Mouse (Mus musculus): ENCODE results near the gene Aven. TPM values are rescaled to one million over a fixed set of nuclear protein-coding genes. Genes with fewer than 3 reads are reported as not detected.
A peak's percentile ranks its signal among the peaks of the same experiment; 100 is the strongest.

Aven gene
- total and polyA plus RNA-seq, 2 experiments from 2014 or later = 2.6 to 5.2 TPM

DNA sequence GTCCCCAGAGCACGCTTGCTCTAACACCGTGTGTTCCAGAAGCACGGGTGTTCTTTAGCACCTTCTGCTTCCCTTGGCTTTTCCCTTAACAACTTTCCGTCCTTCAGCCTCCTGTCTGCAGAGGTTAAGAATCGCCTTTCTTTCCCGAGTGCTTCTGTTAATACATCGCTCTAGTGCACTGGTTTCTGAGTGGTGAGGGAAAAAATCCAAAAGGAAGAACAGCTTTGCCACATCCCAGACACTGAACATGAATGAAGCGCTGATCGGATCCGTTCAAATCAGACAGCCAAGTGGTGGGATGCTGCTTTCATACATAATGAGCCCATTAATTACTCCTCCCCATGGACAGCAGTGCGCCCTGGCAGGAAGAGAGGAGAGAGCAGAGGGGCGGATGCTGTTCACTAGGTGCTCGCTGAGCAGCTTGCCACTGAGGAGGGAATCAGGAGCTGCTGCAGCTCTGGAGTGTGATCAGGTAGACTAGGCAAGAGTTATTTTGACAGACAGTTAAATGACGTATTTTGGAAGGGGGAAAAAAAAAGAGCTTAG is 42.0 kb downstream of the Aven start:
- Histone ChIP-seq H3K9me3 (replicated peaks; ENCODE audit: control insufficient read depth, low read length) (no peaks in the 10 kb centered on the region), H3K4me2 (ENCODE audit: low read depth, low read length) (no peak overlapping the region), H3K27me3 (ENCODE audit: control insufficient read depth, insufficient read depth, low read length) (no peaks in the 10 kb centered on the region), H3K4me1 (ENCODE audit: control insufficient read depth, insufficient read depth) (peaks cover 5% of the 10 kb centered on the region; the same call in 1 of the 2 replicates), H3K9ac (replicated peaks; ENCODE audit: low read depth, low read length) (no peak overlapping the region), H3K27ac (ENCODE audit: low read depth) (no peak overlapping the region), H3K4me3 (ENCODE audit: low read depth, low read length) (no peak overlapping the region), H3K36me3 (replicated peaks; ENCODE audit: control insufficient read depth, insufficient read depth, low read length) (no peaks in the 10 kb centered on the region)
- TF ChIP-seq EP300 (IDR thresholded peaks at IDR 0.05; ENCODE audit: low read depth) (no peak), CTCF (IDR thresholded peaks at IDR 0.05; ENCODE audit: low read depth) (no peak)
- ATAC-seq (ENCODE audit: insufficient read depth, low read depth) (no peak), DNase-seq (ENCODE audit: low spot score) (no peak)
- WGBS = 66% methylated on average over 14 of the region's 14 CpGs

DNA sequence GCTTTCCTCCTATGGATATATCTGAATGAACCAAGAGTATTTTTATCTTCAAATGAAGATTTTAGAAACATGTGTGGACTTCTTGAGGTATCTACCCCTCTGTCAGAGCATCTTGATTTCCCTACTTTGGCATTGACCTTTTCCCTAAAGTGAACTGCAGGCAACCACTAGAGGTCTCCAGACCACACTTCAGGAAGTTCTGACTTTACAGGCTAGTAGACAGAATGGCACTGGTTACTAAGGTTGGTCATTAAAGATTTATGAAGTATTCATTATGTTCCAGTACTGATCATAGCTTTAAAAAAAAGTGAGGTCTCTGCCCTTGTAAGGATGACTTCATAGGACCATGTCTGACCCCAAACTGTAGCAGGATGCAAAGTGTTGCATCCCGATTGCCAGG is 46.0 kb downstream of the Aven start:
- DNase-seq (ENCODE audit: low spot score) (peak; percentile 10), ATAC-seq (ENCODE audit: insufficient read depth, low read depth) (no peak)
- WGBS = 100% methylated on average over 1 of the region's 1 CpGs
- no peaks in the 10 kb centered on the region for H3K36me3 ChIP-seq (replicated peaks; ENCODE audit: control insufficient read depth, insufficient read depth, low read length)
- no peaks in the 10 kb centered on the region for H3K27me3 ChIP-seq (ENCODE audit: control insufficient read depth, insufficient read depth, low read length)
- H3K4me3 ChIP-seq (ENCODE audit: low read depth, low read length) = no peak overlapping the region
- H3K27ac ChIP-seq (ENCODE audit: low read depth) = no peak overlapping the region
- no peak overlapping the region for H3K9ac ChIP-seq (replicated peaks; ENCODE audit: low read depth, low read length)
- TF ChIP-seq CTCF (IDR thresholded peaks at IDR 0.05; ENCODE audit: low read depth) (peak; percentile 71), EP300 (IDR thresholded peaks at IDR 0.05; ENCODE audit: low read depth) (no peak)
- no peaks in the 10 kb centered on the region for H3K9me3 ChIP-seq (replicated peaks; ENCODE audit: control insufficient read depth, low read length)
- peaks cover 5% of the 10 kb centered on the region; the same call in 1 of the 2 replicates for H3K4me1 ChIP-seq (ENCODE audit: control insufficient read depth, insufficient read depth)
- H3K4me2 ChIP-seq (ENCODE audit: low read depth, low read length) = no peak overlapping the region

DNA sequence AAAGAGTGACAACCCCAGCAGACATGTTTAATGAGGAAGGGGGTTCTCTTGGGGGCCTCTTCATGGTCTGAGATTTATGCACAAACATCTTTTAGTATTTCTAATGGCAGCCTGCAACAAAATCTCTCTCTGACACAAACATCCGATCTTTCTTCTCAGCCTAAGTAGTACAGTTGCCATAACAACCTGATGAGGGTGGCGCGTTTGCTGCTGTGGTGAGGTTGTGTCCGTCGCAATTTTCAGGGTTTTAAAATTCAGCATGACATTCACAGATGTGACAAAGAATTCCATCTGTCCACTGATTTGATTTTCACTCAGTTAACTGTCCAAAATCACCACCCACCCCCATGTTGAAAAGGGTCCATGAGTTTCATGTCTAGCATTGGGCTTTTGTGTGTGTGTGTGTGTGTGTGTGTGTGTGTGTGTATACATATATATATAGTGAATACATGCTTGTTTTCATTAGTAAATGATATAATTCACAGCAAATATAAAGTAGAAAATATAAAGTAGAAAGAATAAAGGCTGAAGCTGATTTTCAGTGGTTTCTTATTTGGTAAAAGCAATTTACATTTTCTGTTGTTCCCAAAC is 49.0 kb downstream of the Aven start:
- Histone ChIP-seq H3K4me1 (ENCODE audit: control insufficient read depth, insufficient read depth) (peaks cover 2% of the 10 kb centered on the region; the same call in 1 of the 2 replicates), H3K27ac (ENCODE audit: low read depth) (no peak overlapping the region), H3K9ac (replicated peaks; ENCODE audit: low read depth, low read length) (no peak overlapping the region), H3K27me3 (ENCODE audit: control insufficient read depth, insufficient read depth, low read length) (no peaks in the 10 kb centered on the region), H3K4me3 (ENCODE audit: low read depth, low read length) (no peak overlapping the region), H3K9me3 (replicated peaks; ENCODE audit: control insufficient read depth, low read length) (no peaks in the 10 kb centered on the region), H3K36me3 (replicated peaks; ENCODE audit: control insufficient read depth, insufficient read depth, low read length) (no peaks in the 10 kb centered on the region), H3K4me2 (ENCODE audit: low read depth, low read length) (no peak overlapping the region)
- WGBS = 88% methylated on average over 5 of the region's 5 CpGs
- TF ChIP-seq EP300 (IDR thresholded peaks at IDR 0.05; ENCODE audit: low read depth) (no peak), CTCF (IDR thresholded peaks at IDR 0.05; ENCODE audit: low read depth) (no peak)
- ATAC-seq (ENCODE audit: insufficient read depth, low read depth) (no peak), DNase-seq (ENCODE audit: low spot score) (no peak)

DNA sequence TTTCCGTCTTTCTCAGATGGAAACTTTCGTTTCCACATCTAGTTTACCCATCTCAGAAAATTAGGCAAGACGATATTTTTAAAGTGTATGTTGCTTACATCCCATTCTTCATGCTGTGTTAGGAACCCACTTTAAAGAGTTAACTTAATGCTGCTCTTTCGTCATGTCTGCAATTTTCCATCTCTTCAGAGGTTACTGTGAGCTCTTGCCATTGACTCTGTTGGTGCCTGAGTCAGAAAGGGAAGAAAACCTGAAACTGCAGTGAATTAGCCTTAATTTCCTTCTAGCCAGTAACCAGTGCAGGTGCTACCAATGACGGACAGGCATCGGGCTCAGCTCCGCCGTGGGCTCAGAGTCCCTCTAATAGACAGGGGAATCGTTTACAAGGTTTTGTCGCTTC is 63.8 kb downstream of the Aven start:
- no peak overlapping the region for H3K4me3 ChIP-seq (ENCODE audit: low read depth, low read length)
- WGBS = 89% methylated on average over 10 of the region's 10 CpGs

DNA sequence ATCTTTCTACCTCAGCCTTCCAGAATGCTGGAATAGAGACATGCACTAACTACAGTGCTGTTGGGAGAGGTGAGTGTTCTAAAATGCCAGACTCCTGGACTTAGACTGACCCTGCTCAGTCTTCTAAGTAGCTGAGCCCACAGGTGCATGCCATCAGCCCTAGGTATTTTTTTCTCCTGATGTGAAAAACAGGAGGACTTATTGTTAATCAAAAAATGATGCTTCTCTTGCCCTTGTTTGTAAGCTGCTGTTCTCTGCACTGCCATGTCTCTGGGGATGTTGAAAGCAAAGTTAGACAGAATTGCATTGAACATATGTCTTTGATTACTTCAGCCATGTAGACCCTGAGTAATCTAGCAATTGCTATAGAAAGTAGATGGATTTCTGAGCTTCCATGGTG is 64.7 kb downstream of the Aven start:
- no peak for ATAC-seq (ENCODE audit: insufficient read depth, low read depth)
- DNase-seq (ENCODE audit: low spot score) = no peak
- Histone ChIP-seq H3K27ac (ENCODE audit: low read depth) (no peak overlapping the region), H3K4me1 (ENCODE audit: control insufficient read depth, insufficient read depth) (no peaks in the 10 kb centered on the region), H3K9ac (replicated peaks; ENCODE audit: low read depth, low read length) (no peak overlapping the region), H3K27me3 (ENCODE audit: control insufficient read depth, insufficient read depth, low read length) (no peaks in the 10 kb centered on the region), H3K4me2 (ENCODE audit: low read depth, low read length) (no peak overlapping the region), H3K36me3 (replicated peaks; ENCODE audit: control insufficient read depth, insufficient read depth, low read length) (no peaks in the 10 kb centered on the region), H3K9me3 (replicated peaks; ENCODE audit: control insufficient read depth, low read length) (no peaks in the 10 kb centered on the region), H3K4me3 (ENCODE audit: low read depth, low read length) (no peak overlapping the region)
- TF ChIP-seq CTCF (IDR thresholded peaks at IDR 0.05; ENCODE audit: low read depth) = no peak
- no peak for TF ChIP-seq EP300 (IDR thresholded peaks at IDR 0.05; ENCODE audit: low read depth)

More for the DNA sequence above, 63.8 kb downstream of the Aven start:
- H3K36me3 ChIP-seq (replicated peaks; ENCODE audit: control insufficient read depth, insufficient read depth, low read length) = no peaks in the 10 kb centered on the region
- H3K9ac ChIP-seq (replicated peaks; ENCODE audit: low read depth, low read length) = no peak overlapping the region
- no peaks in the 10 kb centered on the region for H3K4me1 ChIP-seq (ENCODE audit: control insufficient read depth, insufficient read depth)
- H3K27ac ChIP-seq (ENCODE audit: low read depth) = no peak overlapping the region
- no peaks in the 10 kb centered on the region for H3K9me3 ChIP-seq (replicated peaks; ENCODE audit: control insufficient read depth, low read length)
- H3K27me3 ChIP-seq (ENCODE audit: control insufficient read depth, insufficient read depth, low read length) = no peaks in the 10 kb centered on the region
- no peak for TF ChIP-seq EP300 (IDR thresholded peaks at IDR 0.05; ENCODE audit: low read depth)
- TF ChIP-seq CTCF (IDR thresholded peaks at IDR 0.05; ENCODE audit: low read depth) = no peak
- no peak for ATAC-seq (ENCODE audit: insufficient read depth, low read depth)
- no peak overlapping the region for H3K4me2 ChIP-seq (ENCODE audit: low read depth, low read length)
- DNase-seq (ENCODE audit: low spot score) = no peak

DNA sequence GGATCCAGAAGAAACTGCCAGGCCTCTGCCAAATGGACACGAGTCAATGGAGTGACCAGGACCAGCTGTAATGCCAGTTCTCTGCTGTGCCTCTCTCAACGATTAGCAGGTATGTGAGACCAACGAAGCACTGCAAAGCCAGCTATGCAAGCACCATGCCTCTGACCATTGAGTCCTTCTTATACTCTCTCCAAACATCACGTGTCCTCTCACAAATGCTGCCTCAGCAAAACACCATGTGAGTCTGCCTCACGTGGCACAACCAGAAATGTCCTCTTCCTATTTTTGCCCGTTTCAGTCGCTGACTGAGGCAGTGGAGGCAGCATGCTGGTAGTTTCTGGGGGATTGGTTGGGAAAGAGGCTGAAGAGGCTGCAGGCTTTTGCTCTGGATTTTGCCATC is 68.8 kb downstream of the Aven start:
- no peak overlapping the region for H3K9ac ChIP-seq (replicated peaks; ENCODE audit: low read depth, low read length)
- H3K4me2 ChIP-seq (ENCODE audit: low read depth, low read length) = no peak overlapping the region
- no peaks in the 10 kb centered on the region for H3K36me3 ChIP-seq (replicated peaks; ENCODE audit: control insufficient read depth, insufficient read depth, low read length)
- WGBS = 85% methylated on average over 7 of the region's 7 CpGs
- H3K27ac ChIP-seq (ENCODE audit: low read depth) = no peak overlapping the region
- no peak overlapping the region for H3K4me3 ChIP-seq (ENCODE audit: low read depth, low read length)
- ATAC-seq (ENCODE audit: insufficient read depth, low read depth) (no peak), DNase-seq (ENCODE audit: low spot score) (no peak)
- H3K9me3 ChIP-seq (replicated peaks; ENCODE audit: control insufficient read depth, low read length) = no peaks in the 10 kb centered on the region
- H3K27me3 ChIP-seq (ENCODE audit: control insufficient read depth, insufficient read depth, low read length) = no peaks in the 10 kb centered on the region
- 0 out of 2 replicates have a peak, but pooled peaks cover 5% of the 10 kb centered on the region for H3K4me1 ChIP-seq (ENCODE audit: control insufficient read depth, insufficient read depth)
- TF ChIP-seq CTCF (IDR thresholded peaks at IDR 0.05; ENCODE audit: low read depth) (no peak), EP300 (IDR thresholded peaks at IDR 0.05; ENCODE audit: low read depth) (no peak)

All from heart, postnatal 0 days (tissue).